In genomic region chr8:61310403-61310871, GRCm38 (mm10) we compare ENCODE assay signal across 14 mouse cellular contexts.
DNase-seq lines count a peak whose midpoint lies in the region; ATAC-seq lines count a peak whose summit lies in the region.
"Had no signal": no experiment of that assay in that cellular context is flagged by ENCODE, and none has a peak within 500 bp of the region (broad histone marks: within the 10 kb centered on the region; RNA-seq: fewer than 3 reads in every experiment).

No protein-coding gene starts in this region.

- H3K27me3 ChIP-seq in kidney, embryonic 16.5 days (ENCODE audit: insufficient read depth, low read length): no peaks in the 10 kb centered on the region
- H3K27me3 ChIP-seq in embryonic facial prominence, embryonic 15.5 days: no peaks in the 10 kb centered on the region
- H3K27me3 ChIP-seq in limb, embryonic 12.5 days: no peaks in the 10 kb centered on the region
- H3K27me3 ChIP-seq: liver, embryonic 15.5 days; neural tube, embryonic 13.5 days had no signal

- ATAC-seq in kidney, embryonic 16.5 days (ENCODE audit: low FRiP score, low TSS enrichment): peak; percentile 43; the same call in 1 of the 2 replicates
- ATAC-seq in embryonic facial prominence, embryonic 15.5 days (ENCODE audit: insufficient number of reproducible peaks, low FRiP score, low TSS enrichment, low read depth): no peak
- no peak for ATAC-seq in limb, embryonic 12.5 days (ENCODE audit: insufficient number of reproducible peaks, insufficient read depth, low FRiP score, low TSS enrichment, low read depth)
- ATAC-seq: activated CD4-positive, CD25-positive, alpha-beta regulatory T cell, adult 4 months had no signal

- 0 out of 2 replicates have a peak overlapping the region, but pooled peaks have one; percentile 5 for H3K9ac ChIP-seq in kidney, embryonic 16.5 days (replicated peaks; ENCODE audit: low read length)
- H3K9ac ChIP-seq in embryonic facial prominence, embryonic 15.5 days: no peak overlapping the region
- H3K9ac ChIP-seq in limb, embryonic 12.5 days (replicated peaks): no peak overlapping the region
- H3K9ac ChIP-seq: liver, embryonic 15.5 days had no signal

- peak overlapping the region; percentile 47; the same call in 1 of the 2 replicates for H3K27ac ChIP-seq in kidney, embryonic 16.5 days (ENCODE audit: low read length)
- H3K27ac ChIP-seq in embryonic facial prominence, embryonic 15.5 days (replicated peaks): peak overlapping the region; percentile 88
- H3K27ac ChIP-seq in limb, embryonic 12.5 days: peak overlapping the region; percentile 78
- H3K27ac ChIP-seq: liver, embryonic 15.5 days; neural tube, embryonic 13.5 days had no signal

- H3K4me2 ChIP-seq in kidney, embryonic 16.5 days (replicated peaks; ENCODE audit: low read depth, low read length): no peak overlapping the region
- peak overlapping the region; percentile 42 for H3K4me2 ChIP-seq in embryonic facial prominence, embryonic 15.5 days (replicated peaks)
- peak overlapping the region; percentile 33 for H3K4me2 ChIP-seq in limb, embryonic 12.5 days
- H3K4me2 ChIP-seq: liver, embryonic 15.5 days had no signal

- H3K4me1 ChIP-seq in kidney, embryonic 16.5 days (ENCODE audit: insufficient read depth, low read length): peaks cover 38% of the 10 kb centered on the region
- H3K4me1 ChIP-seq in embryonic facial prominence, embryonic 15.5 days: peaks cover 23% of the 10 kb centered on the region
- peaks cover 43% of the 10 kb centered on the region for H3K4me1 ChIP-seq in limb, embryonic 12.5 days (replicated peaks)
- H3K4me1 ChIP-seq: liver, embryonic 15.5 days had no signal

- H3K36me3 ChIP-seq in kidney, embryonic 16.5 days (ENCODE audit: insufficient read depth, low read length): no peaks in the 10 kb centered on the region
- no peaks in the 10 kb centered on the region for H3K36me3 ChIP-seq in embryonic facial prominence, embryonic 15.5 days
- no peaks in the 10 kb centered on the region for H3K36me3 ChIP-seq in limb, embryonic 12.5 days
- H3K36me3 ChIP-seq: liver, embryonic 15.5 days; neural tube, embryonic 13.5 days had no signal

- no peaks in the 10 kb centered on the region; the same call in 1 of the 2 replicates for H3K9me3 ChIP-seq in kidney, embryonic 16.5 days (ENCODE audit: low read length)
- H3K9me3 ChIP-seq in embryonic facial prominence, embryonic 15.5 days (replicated peaks): no peaks in the 10 kb centered on the region
- no peaks in the 10 kb centered on the region for H3K9me3 ChIP-seq in limb, embryonic 12.5 days
- H3K9me3 ChIP-seq: liver, embryonic 15.5 days; neural tube, embryonic 13.5 days had no signal

- H3K4me3 ChIP-seq in kidney, embryonic 16.5 days (ENCODE audit: low read length): no peak overlapping the region
- H3K4me3 ChIP-seq in embryonic facial prominence, embryonic 15.5 days (replicated peaks): no peak overlapping the region
- H3K4me3 ChIP-seq in limb, embryonic 12.5 days (replicated peaks): no peak overlapping the region
- H3K4me3 ChIP-seq: liver, embryonic 15.5 days; neural tube, embryonic 13.5 days had no signal

- peak; percentile 30 for DNase-seq in adrenal gland, adult 2 months
- no peak for DNase-seq in adrenal gland, postnatal 14 days
- DNase-seq in kidney, postnatal 25 days: no peak
- no peak for DNase-seq in lung, postnatal 14 days
- DNase-seq in thymus, adult 18-20 months: no peak
- DNase-seq: kidney, postnatal 14 days; right cerebral cortex, postnatal 14 days; thymus, postnatal 36 days had no signal

- 23% methylated on average over 9 of the region's 9 CpGs for WGBS in kidney, embryonic 16.5 days
- WGBS in embryonic facial prominence, embryonic 15.5 days: 10% methylated on average over 9 of the region's 9 CpGs
- 17% methylated on average over 9 of the region's 9 CpGs for WGBS in limb, embryonic 12.5 days
